Mouse (Mus musculus) CD4-positive helper T cell, adult 2 months (primary cell): ENCODE results near the gene Gmnn.

Experiments
- DNase-seq: peaks from one replicate; pipeline ENCODE4 v3.0.0-alpha.2; 2012; ENCODE audit warnings: low read depth, missing footprints, low spot score

The Gmnn gene

DNA sequence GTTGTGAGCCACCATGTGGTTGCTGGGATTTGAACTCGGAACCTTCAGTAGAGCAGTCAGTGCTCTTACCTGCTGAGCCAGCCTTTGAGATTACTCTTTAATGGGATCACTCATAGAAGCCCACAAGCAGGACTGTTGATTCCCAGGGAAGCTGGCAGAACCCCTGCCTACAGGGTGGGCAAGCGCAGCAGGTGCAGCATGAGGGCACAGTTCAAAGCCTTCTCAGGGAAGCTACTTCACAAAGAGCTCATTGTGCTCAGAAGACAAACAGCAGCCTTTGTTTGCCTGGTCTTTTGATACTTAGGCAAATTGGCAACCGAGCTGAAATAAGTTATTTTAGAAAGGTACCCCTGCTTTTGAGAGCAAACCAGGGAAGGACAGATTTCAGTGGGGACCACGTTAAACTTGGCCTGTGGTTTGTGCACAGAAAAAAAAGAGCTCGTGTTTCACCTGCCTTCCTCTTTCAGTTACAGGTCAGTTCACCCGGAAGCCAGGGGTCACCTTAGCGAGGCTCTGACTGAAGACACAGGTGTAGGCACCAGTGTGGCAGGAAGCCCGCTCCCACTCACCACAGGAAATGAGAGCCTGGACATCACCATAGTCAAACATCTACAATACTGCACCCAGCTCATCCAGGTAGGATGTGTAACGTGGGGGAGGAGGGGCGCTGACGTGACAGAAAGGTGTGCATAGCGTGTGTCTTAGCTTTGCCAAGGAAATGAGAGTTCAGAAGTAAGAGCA, 51.9 kb downstream of the Gmnn start:
- DNase-seq: no peak

DNA sequence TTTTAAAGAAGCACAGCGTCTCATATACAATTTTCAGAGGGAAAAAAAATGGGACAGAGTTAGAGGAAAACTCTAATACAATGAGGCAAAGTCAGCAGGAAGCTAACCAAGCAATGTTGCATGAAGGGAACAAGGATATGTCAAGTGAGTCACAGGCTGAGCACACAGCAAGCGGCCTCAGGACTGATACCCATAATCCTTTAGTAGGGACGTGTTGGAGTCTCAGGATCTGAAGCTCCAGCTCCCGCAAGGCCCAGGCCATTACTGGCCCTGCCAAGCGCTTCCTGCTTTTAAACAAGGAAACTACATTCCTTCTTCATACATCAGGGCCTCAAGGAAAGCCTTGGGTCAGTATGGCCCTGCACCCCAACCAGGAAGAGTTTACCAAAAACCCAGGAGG, 59.6 kb downstream of the Gmnn start:
- no peak for DNase-seq
